Comparison of ENCODE assay signal across 10 mouse cellular contexts in the genomic region with DNA sequence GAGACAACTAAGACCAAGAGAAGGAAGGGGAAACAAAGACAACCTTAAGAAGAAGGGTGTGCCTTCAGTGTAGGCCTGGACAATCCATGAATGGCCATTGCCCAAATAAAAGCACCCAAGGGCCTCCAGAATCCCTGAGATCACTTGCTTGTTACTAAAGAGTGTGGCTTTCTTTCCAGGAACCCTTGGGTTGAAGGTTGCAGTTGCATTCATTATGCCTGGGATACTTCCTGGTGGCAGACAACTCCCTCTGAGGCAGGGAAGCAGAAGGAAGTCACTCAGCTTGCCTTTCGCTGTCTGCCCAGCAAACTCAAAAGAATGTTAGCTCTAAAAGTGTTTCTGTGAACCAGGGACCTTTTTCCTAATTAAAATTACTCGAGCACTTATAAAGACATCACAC.
DNase-seq lines count a peak whose midpoint lies in the region; ATAC-seq and TF ChIP-seq lines count a peak whose summit lies in the region.
"Had no signal": no experiment of that assay in that cellular context is flagged by ENCODE, and none has a peak within 500 bp of the region (broad histone marks: within the 10 kb centered on the region; RNA-seq: fewer than 3 reads in every experiment).

No protein-coding gene starts in this region.

- 65% methylated on average over 2 of the region's 2 CpGs for WGBS in heart, adult 2 months
- 49% methylated on average over 2 of the region's 2 CpGs for WGBS in neural tube, embryonic 13.5 days
- WGBS in midbrain, embryonic 13.5 days, result 35% methylated on average over 2 of the region's 2 CpGs

- intact Hi-C loops in heart, adult 2 months (cut with DNase I), result loop anchor here (10.0 kb wide), 1 partner anchor 376 kb away; no protein-coding TSS in a partner anchor
- intact Hi-C loops in heart, postnatal 14 days (cut with DNase I), result loop anchor here (10.0 kb wide), 1 partner anchor 376 kb away; no protein-coding TSS in a partner anchor

- no peak for TF ChIP-seq EP300 in heart, adult 2 months (IDR thresholded peaks at IDR 0.05; ENCODE audit: insufficient read depth, low read depth, low read length)

- H3K9me3 ChIP-seq in neural tube, embryonic 13.5 days, result no peaks in the 10 kb centered on the region
- no peaks in the 10 kb centered on the region for H3K9me3 ChIP-seq in midbrain, embryonic 13.5 days

- no peak for DNase-seq in heart, adult 2 months
- no peak for DNase-seq in heart, postnatal 14 days
- no peak for DNase-seq in neural tube, embryonic 10.5 days (ENCODE audit: extremely low spot score, low spot score)
- no peak for DNase-seq in thymus, postnatal 0 days (ENCODE audit: low spot score)
- DNase-seq in kidney, adult 18-20 months, result no peak
- no peak for DNase-seq in frontal cortex, postnatal 14 days (ENCODE audit: low spot score in 2 of 2)
- DNase-seq: gastrocnemius, postnatal 36 days; lung, postnatal 10 days had no signal

- H3K4me3 ChIP-seq in heart, adult 2 months, result no peak overlapping the region
- no peak overlapping the region for H3K4me3 ChIP-seq in neural tube, embryonic 13.5 days
- no peak overlapping the region for H3K4me3 ChIP-seq in midbrain, embryonic 13.5 days (replicated peaks)

- H3K36me3 ChIP-seq in heart, adult 2 months (ENCODE audit: control insufficient read depth, insufficient read depth, low read length), result peaks cover 63% of the 10 kb centered on the region
- H3K36me3 ChIP-seq in neural tube, embryonic 13.5 days, result peaks cover 49% of the 10 kb centered on the region
- H3K36me3 ChIP-seq in midbrain, embryonic 13.5 days, result 0 out of 2 replicates have a peak, but pooled peaks cover 14% of the 10 kb centered on the region

- no peaks in the 10 kb centered on the region; the same call in 1 of the 2 replicates for H3K79me2 ChIP-seq in heart, adult 2 months (replicated peaks; ENCODE audit: control insufficient read depth, insufficient read depth, low read length)

- no peak for ATAC-seq in neural tube, embryonic 13.5 days (ENCODE audit: low read depth)
- ATAC-seq in midbrain, embryonic 13.5 days, result no peak

- peaks cover 8% of the 10 kb centered on the region for H3K4me1 ChIP-seq in heart, adult 2 months (ENCODE audit: control insufficient read depth, insufficient read depth, low read length)
- peaks cover 34% of the 10 kb centered on the region for H3K4me1 ChIP-seq in neural tube, embryonic 13.5 days (replicated peaks)
- peaks cover 31% of the 10 kb centered on the region for H3K4me1 ChIP-seq in midbrain, embryonic 13.5 days (replicated peaks)

- TF ChIP-seq POLR2A in heart, adult 2 months (IDR thresholded peaks at IDR 0.05; ENCODE audit: insufficient read depth, low read depth, low read length), result no peak

- H3K27ac ChIP-seq in heart, adult 2 months, result peak overlapping the region; percentile 45; the same call in 1 of the 2 replicates
- H3K27ac ChIP-seq in neural tube, embryonic 13.5 days (replicated peaks), result peak overlapping the region; percentile 34; the same call in 1 of the 2 replicates
- H3K27ac ChIP-seq in midbrain, embryonic 13.5 days, result peak overlapping the region; percentile 75

- H3K9ac ChIP-seq in heart, adult 2 months (ENCODE audit: low read depth, low read length), result no peak overlapping the region
- H3K9ac ChIP-seq in neural tube, embryonic 13.5 days, result no peak overlapping the region
- no peak overlapping the region for H3K9ac ChIP-seq in midbrain, embryonic 13.5 days (replicated peaks)

- no peaks in the 10 kb centered on the region for H3K27me3 ChIP-seq in heart, adult 2 months (ENCODE audit: control insufficient read depth, insufficient read depth, low read length)
- H3K27me3 ChIP-seq in neural tube, embryonic 13.5 days, result no peaks in the 10 kb centered on the region
- H3K27me3 ChIP-seq in midbrain, embryonic 13.5 days, result no peaks in the 10 kb centered on the region

- H3K4me2 ChIP-seq in neural tube, embryonic 13.5 days, result no peak overlapping the region
- no peak overlapping the region for H3K4me2 ChIP-seq in midbrain, embryonic 13.5 days (replicated peaks)

- TF ChIP-seq CTCF in heart, adult 2 months (IDR thresholded peaks at IDR 0.05), result no peak
